Mouse (Mus musculus) testis, adult 2 months (tissue): Measurements from ENCODE around the gene Memo1. TPM values are rescaled to one million over a fixed set of nuclear protein-coding genes. Genes with fewer than 3 reads are reported as not detected.

Experiments used
- H3K27ac ChIP-seq: fragments of 200-500 bp; 2 replicates; pipeline ENCODE4 v1.5.1; 2012; ENCODE audit warnings: low read depth, low read length; ENCODE audit not compliant: control insufficient read depth, insufficient read depth
- H3K27me3 ChIP-seq: fragments of 200-500 bp; 2 replicates; pipeline ENCODE4 v1.6.1; 2012; ENCODE audit warnings: mild to moderate bottlenecking, low read length, moderate library complexity; ENCODE audit not compliant: control insufficient read depth, insufficient read depth
- H3K36me3 ChIP-seq: fragments of 200-500 bp; 2 replicates; pipeline ENCODE4 v1.6.1; 2012; ENCODE audit warnings: mild to moderate bottlenecking, low read length; ENCODE audit not compliant: control insufficient read depth, insufficient read depth
- H3K4me1 ChIP-seq: fragments of 200-500 bp; 2 replicates; pipeline ENCODE4 v1.6.1; 2012; ENCODE audit warnings: low read length; ENCODE audit not compliant: control insufficient read depth, insufficient read depth
- H3K4me3 ChIP-seq: fragments of 200-500 bp; 2 replicates; pipeline ENCODE4 v1.5.1; 2012; ENCODE audit warnings: low read depth, mild to moderate bottlenecking, low read length, moderate library complexity, mixed read lengths; ENCODE audit not compliant: control insufficient read depth
- CTCF ChIP-seq: fragments of 200-500 bp; IDR thresholded peaks from 2 replicates; pipeline ENCODE4 v1.5.1; 2012; ENCODE audit warnings: low read depth, mild to moderate bottlenecking, inconsistent platforms, low read length, moderate library complexity; ENCODE audit not compliant: control insufficient read depth, insufficient read depth, insufficient replicate concordance
- POLR2A ChIP-seq: fragments of 200-500 bp; IDR thresholded peaks from 2 replicates; pipeline ENCODE4 v1.6.1; 2012; ENCODE audit warnings: low read depth, mild to moderate bottlenecking, inconsistent platforms, low read length, moderate library complexity; ENCODE audit not compliant: control insufficient read depth
- polyA plus RNA-seq: library from polyadenylated mRNA; depleted of rRNA; stranded (reverse); fragments of >200 nt; gene quantifications from 2 replicates; pipeline ENCODE4 v1.2.3, GENCODE M21; 2012; rRNA removed

Gene Memo1
- polyA plus RNA-seq, 1 experiment = 110 TPM

DNA sequence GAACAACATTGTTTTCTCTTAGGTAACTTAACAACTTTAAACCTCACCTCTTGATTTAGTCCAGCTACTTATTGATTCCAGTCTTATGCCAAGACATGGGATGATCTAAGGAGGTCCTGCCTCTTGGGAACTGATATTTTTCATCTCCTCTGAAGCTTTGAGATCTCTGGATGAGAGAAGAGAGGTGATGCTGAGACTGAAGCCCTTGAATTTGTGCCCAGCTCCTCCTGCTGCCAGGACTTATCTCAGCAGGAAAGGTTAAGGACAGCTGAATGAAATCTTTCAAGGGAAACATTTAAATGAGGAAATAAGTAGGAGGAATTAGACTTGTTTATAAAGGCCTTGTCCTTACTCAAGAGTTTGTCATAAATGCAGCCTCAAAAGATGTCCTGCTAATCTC, 121.6 kb downstream of the Memo1 start:
- Histone ChIP-seq H3K27me3 (no peaks in the 10 kb centered on the region), H3K27ac (no peak overlapping the region), H3K36me3 (no peaks in the 10 kb centered on the region), H3K4me3 (no peak overlapping the region), H3K4me1 (no peaks in the 10 kb centered on the region)
- no peak for TF ChIP-seq CTCF
- no peak for TF ChIP-seq POLR2A

DNA sequence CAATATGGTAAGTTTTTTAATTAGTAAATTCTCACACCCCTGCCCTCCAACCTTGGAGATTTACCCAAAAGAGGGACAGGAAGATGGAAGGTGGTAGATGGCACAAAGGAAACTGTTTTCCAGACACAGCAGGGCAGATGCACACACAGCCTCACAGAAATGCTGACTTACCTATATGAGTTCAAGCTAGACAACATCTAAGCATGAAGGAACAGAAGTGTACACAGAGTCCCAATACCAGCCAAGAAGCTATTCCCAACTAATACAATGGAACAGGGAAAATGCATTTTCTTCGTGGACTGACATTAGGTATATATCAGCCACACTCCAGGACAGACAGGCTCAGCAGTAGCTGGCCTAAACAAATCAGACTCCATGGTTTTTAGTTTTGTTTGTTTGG, 122.5 kb downstream of the Memo1 start:
- TF ChIP-seq CTCF (no peak), POLR2A (no peak)
- Histone ChIP-seq H3K36me3 (no peaks in the 10 kb centered on the region), H3K27ac (no peak overlapping the region), H3K27me3 (no peaks in the 10 kb centered on the region), H3K4me3 (no peak overlapping the region), H3K4me1 (no peaks in the 10 kb centered on the region)

GRCm38 (mm10) chr17:74159443-74159894, 135.9 kb downstream of the Memo1 start:
- Histone ChIP-seq H3K4me1 (peaks cover 2% of the 10 kb centered on the region; the same call in 1 of the 2 replicates), H3K27ac (no peak overlapping the region), H3K27me3 (no peaks in the 10 kb centered on the region), H3K36me3 (no peaks in the 10 kb centered on the region), H3K4me3 (peak overlapping the region; percentile 4)
- TF ChIP-seq POLR2A (0 out of 2 replicates have a peak, but pooled peaks have one; percentile 17), CTCF (no peak)

- Histone ChIP-seq H3K4me1 (peaks cover 2% of the 10 kb centered on the region; the same call in 1 of the 2 replicates), H3K4me3 (no peak overlapping the region), H3K27me3 (no peaks in the 10 kb centered on the region), H3K36me3 (no peaks in the 10 kb centered on the region), H3K27ac (no peak overlapping the region)
- TF ChIP-seq CTCF (no peak), POLR2A (no peak)
Measured at GRCm38 (mm10) chr17:74158161-74158560, 137.2 kb downstream of the Memo1 start.

Other genes with a start within 250 kb of the Memo1 start
- 0.14 and 0.77 TPM in 2 replicates for gene Srd5a2, start 247.6 kb downstream of the Memo1 start, polyA plus RNA-seq
- gene Dpy30, start 28.4 kb upstream of the Memo1 start, polyA plus RNA-seq = 133 and 159 TPM in 2 replicates
- gene Spast, start 43.5 kb upstream of the Memo1 start, polyA plus RNA-seq = 22.0 and 23.3 TPM in 2 replicates
- 10.0 and 12.1 TPM in 2 replicates for gene Slc30a6, start 100.1 kb upstream of the Memo1 start, polyA plus RNA-seq
- gene Nlrc4, start 163.6 kb upstream of the Memo1 start, polyA plus RNA-seq = 0.66 and 0.77 TPM in 2 replicates
- 12.2 and 16.1 TPM in 2 replicates for gene Yipf4, start 194.0 kb upstream of the Memo1 start, polyA plus RNA-seq
- gene Birc6, start 232.8 kb upstream of the Memo1 start, polyA plus RNA-seq = 26.0 and 26.3 TPM in 2 replicates